Mouse (Mus musculus): Measurements from ENCODE around the gene Tspan11.

- TF ChIP-seq CTCF (IDR thresholded peaks at IDR 0.05; ENCODE audit: borderline replicate concordance, insufficient read depth, low read depth, low read length) (no peak), POLR2A (IDR thresholded peaks at IDR 0.05; ENCODE audit: borderline replicate concordance, insufficient read depth, low read length) (no peak)
Measured at GRCm38 (mm10) chr6:127949885-127950284, 62.5 kb downstream of the Tspan11 start.

All from cerebellum, adult 2 months (tissue).